Mouse (Mus musculus) layer of hippocampus, adult 18-20 months (tissue): ENCODE results near the gene Ppfibp1. TPM values are rescaled to one million over a fixed set of nuclear protein-coding genes. Genes with fewer than 3 reads are reported as not detected.

Experiments
- DNase-seq, 2 experiments: peaks; one replicate each; pipeline ENCODE4 v3.0.0; 2022; ENCODE audit warnings: low spot score in 2 of 2
- total RNA-seq, 2 experiments: library from RNA; stranded (reverse); gene quantifications; 2 replicates each; pipeline ENCODE4 v1.2.3; 2021

The Ppfibp1 gene
- total RNA-seq, 2 experiments from 2014 or later: 34.8 to 39.9 TPM

DNA sequence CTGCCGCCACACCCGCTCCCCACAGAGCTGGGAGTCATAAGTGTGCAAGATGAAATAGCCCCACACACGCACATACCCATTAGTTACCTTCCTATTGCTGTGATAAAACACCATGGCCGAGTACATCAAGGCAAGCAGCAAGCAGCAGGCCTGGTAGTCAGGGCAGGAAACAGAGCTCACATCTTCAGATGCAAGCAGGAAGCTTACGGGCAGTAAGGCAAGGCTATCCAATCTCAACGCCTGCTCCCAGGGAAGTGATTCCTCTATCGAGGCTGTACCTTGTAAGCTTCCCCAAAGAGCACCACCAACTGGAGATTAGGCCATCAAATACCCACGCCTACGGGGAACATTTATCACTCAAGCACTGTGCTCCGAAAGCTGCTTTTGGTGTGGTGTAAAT is 191.6 kb downstream of the Ppfibp1 start:
- no peak for DNase-seq

Other genes with a start within 250 kb of the Ppfibp1 start
- gene Med21, start 245.9 kb upstream of the Ppfibp1 start, total RNA-seq: 10 to 100 TPM; 44.5 to 48.1 TPM
- 10 to 100 TPM; 43.7 to 44.0 TPM for gene Tm7sf3, start 245.7 kb upstream of the Ppfibp1 start, total RNA-seq
- 10 to 100 TPM; 22.4 to 24.5 TPM for gene Stk38l, start 163.5 kb upstream of the Ppfibp1 start, total RNA-seq
- gene Arntl2, start 92.4 kb upstream of the Ppfibp1 start, total RNA-seq: 1 to 10 TPM; 6.0 to 8.1 TPM
- gene Smco2, start 38.4 kb upstream of the Ppfibp1 start, total RNA-seq: not detected
- gene 1700034J05Rik, start 65.9 kb downstream of the Ppfibp1 start, total RNA-seq: not detected
- 1 to 10 TPM; 1.1 TPM for gene Rep15, start 144.1 kb downstream of the Ppfibp1 start, total RNA-seq
- gene Mrps35, start 154.3 kb downstream of the Ppfibp1 start, total RNA-seq: 10 to 100 TPM; 45.3 to 47.5 TPM
- gene Mansc4, start 198.5 kb downstream of the Ppfibp1 start, total RNA-seq: under 1 TPM; 0.48 to 0.67 TPM
- gene Klhl42, start 202.9 kb downstream of the Ppfibp1 start, total RNA-seq: 10 to 100 TPM; 19.6 to 20.0 TPM